Mouse (Mus musculus): ENCODE results near the gene Ralbp1. TPM values are rescaled to one million over a fixed set of nuclear protein-coding genes. Genes with fewer than 3 reads are reported as not detected.

Ralbp1 gene
- polyA plus RNA-seq, 1 experiment, result 21.9 TPM

GRCm38 (mm10) chr17:65806416-65806815, 79.2 kb downstream of the Ralbp1 start:
- no peak overlapping the region for H3K4me3 ChIP-seq (ENCODE audit: insufficient read depth, poor library complexity, severe bottlenecking)
- H3K36me3 ChIP-seq (ENCODE audit: control insufficient read depth, insufficient read depth), result peaks cover 59% of the 10 kb centered on the region
- peaks cover 75% of the 10 kb centered on the region for H3K79me3 ChIP-seq (ENCODE audit: low read depth)
- no peak overlapping the region for H3ac ChIP-seq (ENCODE audit: control insufficient read depth, insufficient read length, low read depth)
- no peak for TF ChIP-seq MAX (IDR thresholded peaks at IDR 0.05)
- no peak for TF ChIP-seq CEBPB (IDR thresholded peaks at IDR 0.05; ENCODE audit: low read depth)
- H3K27me3 ChIP-seq (ENCODE audit: control insufficient read depth, insufficient read depth, insufficient read length), result no peaks in the 10 kb centered on the region
- peaks cover 98% of the 10 kb centered on the region for H3K79me2 ChIP-seq (ENCODE audit: control insufficient read depth, insufficient read depth)

- Histone ChIP-seq H3ac (ENCODE audit: control insufficient read depth, insufficient read length, low read depth) (no peak overlapping the region), H3K36me3 (ENCODE audit: control insufficient read depth, insufficient read depth) (peaks cover 54% of the 10 kb centered on the region), H3K4me3 (ENCODE audit: insufficient read depth, poor library complexity, severe bottlenecking) (no peak overlapping the region), H3K79me3 (ENCODE audit: low read depth) (peaks cover 76% of the 10 kb centered on the region), H3K79me2 (ENCODE audit: control insufficient read depth, insufficient read depth) (peaks cover 98% of the 10 kb centered on the region), H3K27me3 (ENCODE audit: control insufficient read depth, insufficient read depth, insufficient read length) (no peaks in the 10 kb centered on the region)
- TF ChIP-seq MYOD1 (IDR thresholded peaks at IDR 0.05; ENCODE audit: control insufficient read depth, insufficient read length, low read depth) (no peak), CEBPB (IDR thresholded peaks at IDR 0.05; ENCODE audit: low read depth) (no peak), MAX (IDR thresholded peaks at IDR 0.05) (no peak), FOSL1 (IDR thresholded peaks at IDR 0.05; ENCODE audit: insufficient read depth, low read length, poor library complexity, severe bottlenecking) (no peak), USF1 (IDR thresholded peaks at IDR 0.05; ENCODE audit: low read depth) (no peak), MYOG (IDR thresholded peaks at IDR 0.05; ENCODE audit: control insufficient read depth, extremely low read depth, insufficient read length) (no peak), CTCF (IDR thresholded peaks at IDR 0.05; ENCODE audit: control insufficient read depth, insufficient read depth, insufficient read length) (no peak)
Measured at GRCm38 (mm10) chr17:65805966-65806365, 79.6 kb downstream of the Ralbp1 start.

- H3K4me3 ChIP-seq (ENCODE audit: insufficient read depth, poor library complexity, severe bottlenecking), result no peak overlapping the region
- no peaks in the 10 kb centered on the region for H3K27me3 ChIP-seq (ENCODE audit: control insufficient read depth, insufficient read depth, insufficient read length)
- H3K79me2 ChIP-seq (ENCODE audit: control insufficient read depth, insufficient read depth), result peaks cover 99% of the 10 kb centered on the region
- H3K36me3 ChIP-seq (ENCODE audit: control insufficient read depth, insufficient read depth), result peaks cover 29% of the 10 kb centered on the region
- TF ChIP-seq USF1 (IDR thresholded peaks at IDR 0.05; ENCODE audit: low read depth), result no peak
- no peak for TF ChIP-seq MYOG (IDR thresholded peaks at IDR 0.05; ENCODE audit: control insufficient read depth, extremely low read depth, insufficient read length)
- no peak for TF ChIP-seq CEBPB (IDR thresholded peaks at IDR 0.05; ENCODE audit: low read depth)
- no peak for TF ChIP-seq CTCF (IDR thresholded peaks at IDR 0.05; ENCODE audit: control insufficient read depth, insufficient read depth, insufficient read length)
- TF ChIP-seq FOSL1 (IDR thresholded peaks at IDR 0.05; ENCODE audit: insufficient read depth, low read length, poor library complexity, severe bottlenecking), result no peak
- no peak for TF ChIP-seq MYOD1 (IDR thresholded peaks at IDR 0.05; ENCODE audit: control insufficient read depth, insufficient read length, low read depth)
- no peak for TF ChIP-seq MAX (IDR thresholded peaks at IDR 0.05)
- peaks cover 92% of the 10 kb centered on the region for H3K79me3 ChIP-seq (ENCODE audit: low read depth)
- H3ac ChIP-seq (ENCODE audit: control insufficient read depth, insufficient read length, low read depth), result no peak overlapping the region
Measured at GRCm38 (mm10) chr17:65802026-65802425, 83.6 kb downstream of the Ralbp1 start.

- H3K4me3 ChIP-seq (ENCODE audit: insufficient read depth, poor library complexity, severe bottlenecking), result no peak overlapping the region
- TF ChIP-seq FOSL1 (IDR thresholded peaks at IDR 0.05; ENCODE audit: insufficient read depth, low read length, poor library complexity, severe bottlenecking), result no peak
- no peak for TF ChIP-seq MAX (IDR thresholded peaks at IDR 0.05)
- no peak for TF ChIP-seq MYOG (IDR thresholded peaks at IDR 0.05; ENCODE audit: control insufficient read depth, extremely low read depth, insufficient read length)
- no peak for TF ChIP-seq CTCF (IDR thresholded peaks at IDR 0.05; ENCODE audit: control insufficient read depth, insufficient read depth, insufficient read length)
- no peak for TF ChIP-seq CEBPB (IDR thresholded peaks at IDR 0.05; ENCODE audit: low read depth)
- TF ChIP-seq USF1 (IDR thresholded peaks at IDR 0.05; ENCODE audit: low read depth), result no peak
- TF ChIP-seq MYOD1 (IDR thresholded peaks at IDR 0.05; ENCODE audit: control insufficient read depth, insufficient read length, low read depth), result no peak
- peaks cover 92% of the 10 kb centered on the region for H3K79me3 ChIP-seq (ENCODE audit: low read depth)
- peaks cover 25% of the 10 kb centered on the region for H3K36me3 ChIP-seq (ENCODE audit: control insufficient read depth, insufficient read depth)
- no peaks in the 10 kb centered on the region for H3K27me3 ChIP-seq (ENCODE audit: control insufficient read depth, insufficient read depth, insufficient read length)
- H3K79me2 ChIP-seq (ENCODE audit: control insufficient read depth, insufficient read depth), result peaks cover 100% of the 10 kb centered on the region
- H3ac ChIP-seq (ENCODE audit: control insufficient read depth, insufficient read length, low read depth), result no peak overlapping the region
Measured at GRCm38 (mm10) chr17:65800451-65800850, 85.1 kb downstream of the Ralbp1 start.

- H3K27me3 ChIP-seq (ENCODE audit: control insufficient read depth, insufficient read depth, insufficient read length), result no peaks in the 10 kb centered on the region
- H3ac ChIP-seq (ENCODE audit: control insufficient read depth, insufficient read length, low read depth), result no peak overlapping the region
- H3K4me3 ChIP-seq (ENCODE audit: insufficient read depth, poor library complexity, severe bottlenecking), result no peak overlapping the region
- peaks cover 100% of the 10 kb centered on the region for H3K79me2 ChIP-seq (ENCODE audit: control insufficient read depth, insufficient read depth)
- peaks cover 96% of the 10 kb centered on the region for H3K79me3 ChIP-seq (ENCODE audit: low read depth)
- peaks cover 23% of the 10 kb centered on the region for H3K36me3 ChIP-seq (ENCODE audit: control insufficient read depth, insufficient read depth)
- TF ChIP-seq USF1 (IDR thresholded peaks at IDR 0.05; ENCODE audit: low read depth), result no peak
- no peak for TF ChIP-seq CTCF (IDR thresholded peaks at IDR 0.05; ENCODE audit: control insufficient read depth, insufficient read depth, insufficient read length)
- no peak for TF ChIP-seq FOSL1 (IDR thresholded peaks at IDR 0.05; ENCODE audit: insufficient read depth, low read length, poor library complexity, severe bottlenecking)
- no peak for TF ChIP-seq MYOG (IDR thresholded peaks at IDR 0.05; ENCODE audit: control insufficient read depth, extremely low read depth, insufficient read length)
- TF ChIP-seq CEBPB (IDR thresholded peaks at IDR 0.05; ENCODE audit: low read depth), result no peak
- no peak for TF ChIP-seq MAX (IDR thresholded peaks at IDR 0.05)
- no peak for TF ChIP-seq MYOD1 (IDR thresholded peaks at IDR 0.05; ENCODE audit: control insufficient read depth, insufficient read length, low read depth)
Measured at GRCm38 (mm10) chr17:65799353-65799752, 86.2 kb downstream of the Ralbp1 start.

- peaks cover 15% of the 10 kb centered on the region for H3K36me3 ChIP-seq (ENCODE audit: control insufficient read depth, insufficient read depth)
- no peak overlapping the region for H3ac ChIP-seq (ENCODE audit: control insufficient read depth, insufficient read length, low read depth)
- H3K4me3 ChIP-seq (ENCODE audit: insufficient read depth, poor library complexity, severe bottlenecking), result no peak overlapping the region
- no peak for TF ChIP-seq FOSL1 (IDR thresholded peaks at IDR 0.05; ENCODE audit: insufficient read depth, low read length, poor library complexity, severe bottlenecking)
- no peak for TF ChIP-seq MYOD1 (IDR thresholded peaks at IDR 0.05; ENCODE audit: control insufficient read depth, insufficient read length, low read depth)
- TF ChIP-seq USF1 (IDR thresholded peaks at IDR 0.05; ENCODE audit: low read depth), result no peak
- no peak for TF ChIP-seq CTCF (IDR thresholded peaks at IDR 0.05; ENCODE audit: control insufficient read depth, insufficient read depth, insufficient read length)
- no peak for TF ChIP-seq MYOG (IDR thresholded peaks at IDR 0.05; ENCODE audit: control insufficient read depth, extremely low read depth, insufficient read length)
- no peak for TF ChIP-seq CEBPB (IDR thresholded peaks at IDR 0.05; ENCODE audit: low read depth)
- TF ChIP-seq MAX (IDR thresholded peaks at IDR 0.05), result no peak
- peaks cover 96% of the 10 kb centered on the region for H3K79me3 ChIP-seq (ENCODE audit: low read depth)
- peaks cover 100% of the 10 kb centered on the region for H3K79me2 ChIP-seq (ENCODE audit: control insufficient read depth, insufficient read depth)
- H3K27me3 ChIP-seq (ENCODE audit: control insufficient read depth, insufficient read depth, insufficient read length), result no peaks in the 10 kb centered on the region
Measured at GRCm38 (mm10) chr17:65798446-65798845, 87.2 kb downstream of the Ralbp1 start.

Other genes starting within 250 kb of the Ralbp1 start
- gene Txndc2, start 243.6 kb downstream of the Ralbp1 start, polyA plus RNA-seq (2012; fragmentation: generic; extraction: Trizol), result 0.12 TPM
- gene Rab31, start 113.0 kb downstream of the Ralbp1 start, polyA plus RNA-seq (2012; fragmentation: generic; extraction: Trizol), result 144 TPM
- 61.8 TPM for gene Ppp4r1, start 103.2 kb downstream of the Ralbp1 start, polyA plus RNA-seq (2012; fragmentation: generic; extraction: Trizol)
- 18.8 TPM for gene Twsg1, start 65.4 kb upstream of the Ralbp1 start, polyA plus RNA-seq (2012; fragmentation: generic; extraction: Trizol)
- 3.1 TPM for gene Ankrd12, start 191.3 kb upstream of the Ralbp1 start, polyA plus RNA-seq (2012; fragmentation: generic; extraction: Trizol)
- gene Ndufv2, start 215.8 kb upstream of the Ralbp1 start, polyA plus RNA-seq (2012; fragmentation: generic; extraction: Trizol), result 134 TPM
- gene Washc1, start 225.7 kb upstream of the Ralbp1 start, polyA plus RNA-seq (2012; fragmentation: generic; extraction: Trizol), result 34.5 TPM
- gene Ddx11, start 237.7 kb upstream of the Ralbp1 start, polyA plus RNA-seq (2012; fragmentation: generic; extraction: Trizol), result 10.0 TPM